Mouse (Mus musculus): Measurements from ENCODE around the gene Lrrc4.

DNA sequence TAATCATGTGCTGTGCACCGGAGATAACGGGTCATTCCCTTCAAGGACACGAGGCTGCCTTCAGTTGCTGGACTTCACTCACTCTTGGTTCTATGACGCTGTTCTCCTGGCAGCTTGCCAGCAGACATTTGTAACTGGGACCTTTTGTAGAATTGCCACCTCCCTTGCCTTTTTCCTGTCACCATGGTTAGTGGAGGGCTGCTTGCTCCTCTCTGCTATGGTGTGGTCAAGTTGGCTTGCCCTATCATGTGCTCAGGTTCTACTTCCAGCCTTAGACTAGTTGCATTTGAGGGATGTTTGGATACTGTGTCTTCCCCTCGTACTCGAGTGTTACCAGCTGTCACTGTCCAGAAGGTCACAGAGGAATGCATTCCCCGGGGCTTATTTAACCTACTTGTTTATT lies 212.8 kb downstream of the Lrrc4 start:
- TF ChIP-seq CTCF (IDR thresholded peaks at IDR 0.05; ENCODE audit: low read depth) (no peak), EP300 (optimal IDR thresholded peaks at IDR 0.05) (no peak)
